Mouse (Mus musculus) bone marrow macrophage, adult 2 months (primary cell): ENCODE results near the gene Alx1. TPM values are rescaled to one million over a fixed set of nuclear protein-coding genes. Genes with fewer than 3 reads are reported as not detected.

Source experiments
- H3K27ac ChIP-seq: 2 replicates; pipeline ENCODE4 v1.5.1; 2012; ENCODE audit warnings: low read depth, low read length; ENCODE audit not compliant: insufficient read depth
- H3K4me1 ChIP-seq: 2 replicates; pipeline ENCODE4 v1.6.1; 2012; ENCODE audit warnings: low read length; ENCODE audit not compliant: control insufficient read depth, insufficient read depth
- H3K4me3 ChIP-seq: 2 replicates; pipeline ENCODE4 v1.5.1; 2012; ENCODE audit warnings: mild to moderate bottlenecking, low read length, moderate library complexity; ENCODE audit not compliant: insufficient read depth
- CTCF ChIP-seq: IDR thresholded peaks from 2 replicates; pipeline ENCODE4 v1.5.1; 2012; ENCODE audit warnings: low read depth, mild to moderate bottlenecking, low read length, moderate library complexity
- POLR2A ChIP-seq: IDR thresholded peaks from 2 replicates; pipeline ENCODE4 v1.6.1; 2012; ENCODE audit warnings: mild to moderate bottlenecking, low read depth, low read length, borderline replicate concordance
- polyA plus RNA-seq: library from polyadenylated mRNA; stranded (reverse); fragments of >200 nt; gene quantifications from 2 replicates; pipeline ENCODE4 v1.2.4, GENCODE M21; 2012; ENCODE audit not compliant: missing spikeins, insufficient read depth, insufficient read length

Gene Alx1
- polyA plus RNA-seq, 1 experiment: not detected

DNA sequence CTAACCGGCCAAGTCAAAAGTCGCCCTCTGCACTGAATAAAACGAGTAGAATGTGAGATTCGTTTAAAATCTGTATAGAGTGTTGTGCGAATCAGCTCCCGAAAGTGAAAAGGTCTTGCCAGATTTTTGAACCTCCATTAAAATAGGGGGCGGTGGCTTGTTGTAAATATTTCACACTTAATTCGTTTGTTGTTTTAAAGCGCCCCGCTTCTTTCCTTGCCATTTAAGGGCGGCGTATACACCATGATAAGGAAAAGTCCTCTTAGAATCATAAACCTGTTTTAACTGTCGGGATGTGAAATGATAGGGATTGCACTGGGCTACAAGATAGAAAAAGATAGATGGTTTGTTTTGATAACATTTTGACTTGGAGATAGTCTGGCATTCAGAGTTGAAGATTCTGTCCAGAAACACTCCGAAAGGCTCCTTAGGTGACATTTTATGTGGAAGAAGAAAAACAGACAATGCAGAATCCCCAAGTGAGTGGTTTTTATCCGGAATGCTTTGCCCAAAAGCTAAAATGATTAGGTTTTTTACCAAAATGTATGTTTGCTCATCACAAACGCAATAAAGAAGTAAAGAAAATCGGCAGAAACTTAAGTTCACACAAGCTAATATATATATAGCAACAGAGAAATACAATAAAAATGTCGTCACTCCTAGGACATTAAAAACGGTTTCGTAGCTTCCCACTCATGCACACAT is 2.6 kb downstream of the Alx1 start:
- Histone ChIP-seq H3K4me1 (peaks cover 2% of the 10 kb centered on the region; the same call in 1 of the 2 replicates), H3K27ac (no peak overlapping the region), H3K4me3 (no peak overlapping the region)
- TF ChIP-seq POLR2A: no peak
- no peak for TF ChIP-seq CTCF

DNA sequence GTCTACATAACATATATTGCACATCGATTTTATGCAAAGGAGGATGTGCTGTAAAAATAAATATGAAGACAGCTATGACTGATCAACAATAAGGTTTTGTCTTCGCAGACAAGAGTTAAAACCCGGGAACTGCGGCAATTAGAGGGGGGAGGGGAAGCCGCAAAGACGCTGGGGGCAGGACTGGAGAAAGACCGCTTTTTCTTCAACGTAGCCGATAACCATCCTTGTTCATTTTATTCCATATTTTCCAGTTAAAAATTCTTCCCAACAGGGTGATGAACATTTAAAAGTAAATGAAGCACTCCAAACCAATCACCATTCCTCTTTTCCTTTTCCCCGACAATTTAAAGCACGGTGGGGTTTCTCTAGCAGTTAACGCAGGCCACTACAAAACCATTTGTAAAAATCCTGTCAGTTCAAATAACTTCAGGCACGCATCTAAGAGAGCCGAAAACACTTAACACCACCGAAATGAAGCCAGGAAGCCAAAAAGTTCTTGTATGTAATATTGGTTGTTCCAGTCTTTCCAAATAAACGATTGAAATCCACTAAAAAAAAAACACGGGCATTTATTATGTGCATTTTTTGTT is 3.3 kb downstream of the Alx1 start:
- TF ChIP-seq CTCF (no peak), POLR2A (no peak)
- Histone ChIP-seq H3K4me3 (no peak overlapping the region), H3K4me1 (peaks cover 2% of the 10 kb centered on the region; the same call in 1 of the 2 replicates), H3K27ac (no peak overlapping the region)

DNA sequence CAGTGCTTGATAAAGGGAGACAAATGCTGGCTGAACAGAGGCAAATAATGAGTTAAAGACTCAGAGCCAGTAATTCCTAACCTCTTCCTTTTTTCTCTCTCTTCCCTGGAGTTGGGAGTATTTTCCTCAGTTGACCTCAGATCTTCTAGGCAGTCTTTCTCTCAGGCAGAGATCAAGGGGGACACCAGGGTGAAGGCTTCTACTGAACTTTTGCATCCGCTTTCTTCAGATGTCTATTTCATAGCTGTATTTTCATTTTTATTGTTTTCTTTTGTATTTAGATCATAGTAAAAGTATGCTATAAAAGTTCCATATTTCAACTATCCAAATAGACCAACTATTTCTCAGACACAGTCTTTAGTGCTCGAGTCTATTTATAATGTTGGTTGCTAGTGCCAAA is 27.5 kb downstream of the Alx1 start:
- no peak overlapping the region for H3K27ac ChIP-seq
- no peak overlapping the region for H3K4me3 ChIP-seq
- TF ChIP-seq CTCF (no peak), POLR2A (no peak)
- no peaks in the 10 kb centered on the region for H3K4me1 ChIP-seq

DNA sequence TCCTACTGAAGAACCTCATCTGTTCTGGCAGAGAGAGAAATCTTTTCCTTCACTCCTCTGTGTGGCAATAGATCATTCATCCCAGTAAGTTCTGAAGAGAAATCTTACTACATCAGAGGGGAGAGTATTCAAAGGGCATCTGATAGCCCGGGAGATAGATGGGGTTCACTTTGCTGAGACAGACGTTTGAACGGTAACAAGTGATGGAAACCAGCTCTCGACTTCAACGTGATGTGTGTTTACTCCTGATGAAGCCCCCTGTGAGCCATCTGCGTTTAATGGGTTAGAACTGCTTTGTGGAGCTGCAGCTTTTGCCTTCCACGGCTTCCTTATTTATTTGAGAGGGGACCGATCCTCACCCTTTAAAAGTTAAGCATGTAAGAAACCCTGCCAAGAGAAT is 29.1 kb downstream of the Alx1 start:
- Histone ChIP-seq H3K4me1 (no peaks in the 10 kb centered on the region), H3K27ac (no peak overlapping the region), H3K4me3 (no peak overlapping the region)
- no peak for TF ChIP-seq CTCF
- no peak for TF ChIP-seq POLR2A

DNA sequence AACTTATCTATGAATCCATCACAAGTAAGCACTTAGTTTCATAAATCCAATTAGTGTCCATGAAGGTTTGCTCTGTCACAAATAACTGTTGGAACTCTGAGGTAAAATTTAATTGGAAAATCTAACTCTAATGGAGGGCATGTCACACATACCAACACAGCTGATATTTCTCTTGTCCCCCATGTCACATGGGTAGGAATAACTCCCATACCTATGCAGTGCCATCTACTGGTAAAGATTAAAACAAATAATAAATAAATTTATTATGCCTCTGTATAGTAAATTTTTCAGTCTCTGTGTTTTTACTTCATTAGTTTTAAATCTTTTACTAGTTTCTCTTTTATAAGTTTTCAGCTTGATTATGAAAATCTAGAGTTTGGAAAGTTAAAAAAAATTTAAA is 30.4 kb downstream of the Alx1 start:
- Histone ChIP-seq H3K4me3 (no peak overlapping the region), H3K27ac (no peak overlapping the region), H3K4me1 (no peaks in the 10 kb centered on the region)
- TF ChIP-seq CTCF: no peak
- TF ChIP-seq POLR2A: no peak

DNA sequence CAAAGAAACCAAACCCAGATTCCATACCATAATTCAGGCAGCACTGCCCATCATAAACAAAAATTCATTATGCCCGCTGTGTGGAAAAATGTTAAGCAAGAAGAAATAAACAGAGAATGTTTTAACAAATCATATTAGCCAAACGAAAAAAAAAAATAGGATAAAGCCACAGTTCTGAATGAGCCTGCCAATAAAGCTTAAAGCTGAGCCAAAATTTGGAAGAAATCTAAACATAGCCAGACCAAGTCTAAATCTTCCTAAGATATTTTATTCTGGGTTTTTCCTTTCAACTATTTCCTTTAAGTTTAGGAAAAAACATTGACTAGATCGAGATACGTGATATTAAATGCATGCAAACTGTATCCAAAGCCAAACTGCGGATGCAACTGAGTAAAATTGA is 54.9 kb downstream of the Alx1 start:
- H3K27ac ChIP-seq: no peak overlapping the region
- H3K4me1 ChIP-seq: no peaks in the 10 kb centered on the region
- no peak overlapping the region for H3K4me3 ChIP-seq
- TF ChIP-seq CTCF (no peak), POLR2A (no peak)

DNA sequence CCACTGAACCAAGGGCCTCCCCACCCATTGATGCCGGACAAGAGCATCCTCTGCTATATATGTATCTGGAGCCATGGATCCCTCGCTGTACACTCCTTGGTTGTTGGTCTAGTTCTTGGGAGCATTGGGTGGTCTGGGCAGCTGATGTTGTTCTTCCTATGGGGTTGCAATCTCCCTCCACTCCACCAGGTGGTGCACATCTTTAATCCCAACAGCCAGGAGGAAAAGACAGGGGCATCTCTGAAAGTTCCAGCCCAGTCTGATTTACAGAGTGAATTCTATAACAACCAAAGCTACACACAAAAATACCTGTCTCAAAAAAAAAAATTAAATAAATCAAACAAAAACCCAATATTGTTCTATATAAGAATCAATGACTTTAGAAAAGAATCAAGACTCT is 70.4 kb downstream of the Alx1 start:
- H3K4me1 ChIP-seq: no peaks in the 10 kb centered on the region
- TF ChIP-seq POLR2A: no peak
- H3K27ac ChIP-seq: no peak overlapping the region
- no peak overlapping the region for H3K4me3 ChIP-seq

Other genes starting within 250 kb of the Alx1 start
- not detected in 2 replicates for gene Lrriq1, start 206.1 kb upstream of the Alx1 start, polyA plus RNA-seq